Comparison of ENCODE assay signal across 19 mouse cellular contexts in genomic region chr17:67178686-67179265, GRCm38 (mm10).
A peak's percentile ranks its signal among the peaks of the same experiment; 100 is the strongest.
DNase-seq lines count a peak whose midpoint lies in the region; TF ChIP-seq lines count a peak whose summit lies in the region.
"Had no signal": no experiment of that assay in that cellular context is flagged by ENCODE, and none has a peak within 500 bp of the region (broad histone marks: within the 10 kb centered on the region; RNA-seq: fewer than 3 reads in every experiment).

No protein-coding gene starts in this region.

- intact Hi-C loops in left cerebral cortex, adult 2 months (cut with DNase I): loop anchor here (5.0 to 10.0 kb wide), 2 partner anchors 406 to 601 kb away; no protein-coding TSS in a partner anchor

- TF ChIP-seq CTCF in left cerebral cortex, adult 2 months (IDR thresholded peaks at IDR 0.05): peak; percentile 12

- peak; percentile 46 for DNase-seq in embryo, embryonic 10 days (ENCODE audit: low spot score)
- no peak for DNase-seq in embryo, embryonic 9.5 days (ENCODE audit: extremely low spot score)
- DNase-seq in left cerebral cortex, adult 2 months (ENCODE audit: extremely low spot score in 1 of 2, low spot score in 2 of 2): no peak
- no peak for DNase-seq in left cerebral cortex, adult 8-10 months (ENCODE audit: low spot score in 2 of 2)
- DNase-seq in ES-CJ7 (ENCODE audit: low read depth, low spot score): peak; percentile 2
- peak; percentile 12 for DNase-seq in embryo, embryonic 11 days
- no peak for DNase-seq in testis, postnatal 14 days (ENCODE audit: low spot score)
- DNase-seq: cerebellum, adult 11 months; forebrain, postnatal 0 days; heart, postnatal 10 days; right cerebral cortex, adult 18-20 months; spleen, adult 18-20 months; thymus, postnatal 14 days had no signal

- H3K27ac ChIP-seq in left cerebral cortex, adult 2 months: no peak overlapping the region
- H3K27ac ChIP-seq: kidney, embryonic 15.5 days; lung, embryonic 15.5 days; neural tube, embryonic 15.5 days; stomach, embryonic 15.5 days had no signal

- no peak overlapping the region for H3K4me3 ChIP-seq in left cerebral cortex, adult 2 months
- H3K4me3 ChIP-seq: erythroblast, embryonic 14.5 days; kidney, embryonic 15.5 days; lung, embryonic 15.5 days; megakaryocyte, embryonic 14.5 days; neural tube, embryonic 15.5 days; stomach, embryonic 15.5 days had no signal

Comparison
In these comparisons a context has a peak if more than half of its experiments do, and no peak if none do; other contexts are left out.
1. DNase-seq: peak in embryo, embryonic 10 days (single experiment), ES-CJ7 (single experiment) and embryo, embryonic 11 days (single experiment); none in embryo, embryonic 9.5 days (single experiment), left cerebral cortex, adult 2 months (0 of 2), left cerebral cortex, adult 8-10 months (0 of 2) and testis, postnatal 14 days (single experiment).